Mouse (Mus musculus): ENCODE measurements at regions not wholly inside any gene's neighbourhood (a gene's known extent, or its start where the extent isn't known, plus 50 kb on each side); places are given as distances from the start of the nearest gene placed in this dataset.

DNA sequence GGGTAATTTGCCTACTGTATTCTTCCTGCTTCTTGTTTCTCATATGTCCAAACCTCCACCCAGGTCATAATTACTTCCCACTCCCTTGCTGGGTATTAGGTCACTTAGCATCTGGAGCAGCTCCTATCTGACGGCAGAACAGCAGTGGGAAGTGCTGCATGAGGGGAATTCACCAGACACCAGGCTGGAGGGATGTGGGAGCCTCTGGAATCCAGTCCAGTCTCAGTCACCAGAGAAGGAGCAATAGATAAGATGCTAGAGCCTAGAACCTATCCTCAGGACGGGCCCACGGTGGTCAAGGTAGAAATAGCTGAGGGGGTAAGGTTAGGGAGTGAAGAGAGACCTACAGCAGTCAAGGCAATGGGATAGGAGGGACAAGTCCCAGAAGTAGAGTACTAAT is 277.1 kb downstream of the Tns1 start:
- no peak for ATAC-seq (ENCODE audit: extremely low read depth, insufficient number of reproducible peaks, low FRiP score, poor library complexity, severe bottlenecking)
- peaks cover 2% of the 10 kb centered on the region; the same call in 1 of the 2 replicates for H3K27me3 ChIP-seq (ENCODE audit: insufficient read depth, low read length)
- no peaks in the 10 kb centered on the region for H3K9me3 ChIP-seq (replicated peaks)
- no peaks in the 10 kb centered on the region for H3K4me1 ChIP-seq (ENCODE audit: insufficient read depth, low read depth, low read length)
- no peak overlapping the region for H3K4me3 ChIP-seq (ENCODE audit: low read depth, low read length)
- no peak for DNase-seq (ENCODE audit: low spot score)
- no peaks in the 10 kb centered on the region for H3K36me3 ChIP-seq (replicated peaks)
- TF ChIP-seq POLR2AphosphoS5 (IDR thresholded peaks at IDR 0.05; ENCODE audit: insufficient replicate concordance, low read depth, low read length) = no peak
- no peak for TF ChIP-seq GATA1 (IDR thresholded peaks at IDR 0.05; ENCODE audit: borderline replicate concordance, low read length)
- TF ChIP-seq CTCF (IDR thresholded peaks at IDR 0.05; ENCODE audit: low read depth, low read length) = no peak
- no peak for TF ChIP-seq GATA2 (IDR thresholded peaks at IDR 0.05; ENCODE audit: borderline replicate concordance, low read depth, low read length)
- TF ChIP-seq TAL1 (conservative IDR thresholded peaks at IDR 0.05; ENCODE audit: low read depth, low read length) = no peak

DNA sequence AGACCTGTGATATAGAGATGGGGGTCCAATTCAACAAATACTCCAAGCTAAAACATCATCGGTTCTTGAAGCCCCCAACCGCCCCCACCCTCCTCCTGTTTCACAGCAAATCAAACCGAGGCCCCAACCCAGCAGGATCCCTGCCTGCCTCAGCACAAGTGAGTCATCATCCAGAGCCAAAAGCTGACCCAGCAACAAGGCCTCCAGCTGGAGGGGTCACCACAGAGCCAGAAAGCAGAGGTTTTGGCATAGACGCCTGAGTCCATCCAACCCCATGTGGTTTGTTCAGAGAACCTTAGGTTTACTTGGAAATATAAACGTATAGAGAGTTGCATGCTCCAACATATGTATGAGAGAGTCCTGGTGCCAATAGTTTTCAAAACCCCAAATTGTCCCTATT is 279.1 kb downstream of the Tns1 start:
- TF ChIP-seq TAL1 (conservative IDR thresholded peaks at IDR 0.05; ENCODE audit: low read depth, low read length) (no peak), GATA2 (IDR thresholded peaks at IDR 0.05; ENCODE audit: borderline replicate concordance, low read depth, low read length) (no peak), GATA1 (IDR thresholded peaks at IDR 0.05; ENCODE audit: borderline replicate concordance, low read length) (no peak), CTCF (IDR thresholded peaks at IDR 0.05; ENCODE audit: low read depth, low read length) (no peak), POLR2AphosphoS5 (IDR thresholded peaks at IDR 0.05; ENCODE audit: insufficient replicate concordance, low read depth, low read length) (no peak)
- Histone ChIP-seq H3K36me3 (replicated peaks) (no peaks in the 10 kb centered on the region), H3K27me3 (ENCODE audit: insufficient read depth, low read length) (peaks cover 2% of the 10 kb centered on the region; the same call in 1 of the 2 replicates), H3K4me3 (ENCODE audit: low read depth, low read length) (no peak overlapping the region), H3K9me3 (replicated peaks) (no peaks in the 10 kb centered on the region), H3K4me1 (ENCODE audit: insufficient read depth, low read depth, low read length) (no peaks in the 10 kb centered on the region)
- DNase-seq (ENCODE audit: low spot score) (no peak), ATAC-seq (ENCODE audit: extremely low read depth, insufficient number of reproducible peaks, low FRiP score, poor library complexity, severe bottlenecking) (no peak)

DNA sequence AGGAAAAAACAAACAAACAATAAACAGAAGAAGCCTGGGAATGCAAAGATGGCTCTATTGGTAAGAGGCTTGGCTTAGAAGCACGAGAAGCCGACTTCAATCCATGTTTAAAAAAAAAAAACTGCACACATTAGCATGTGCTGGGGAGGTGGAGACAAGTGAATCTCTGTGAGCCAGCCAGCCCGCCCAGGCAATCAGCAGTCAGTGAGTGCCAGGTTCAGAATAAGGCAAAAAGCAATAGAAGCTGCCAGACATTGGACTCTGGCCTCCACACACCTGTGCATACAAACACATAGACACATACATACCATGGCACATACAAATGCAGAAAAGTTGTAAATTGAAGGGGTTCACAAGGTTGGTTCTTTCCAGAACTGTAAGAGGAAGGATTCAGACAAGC is 279.7 kb downstream of the Tns1 start:
- ATAC-seq (ENCODE audit: extremely low read depth, insufficient number of reproducible peaks, low FRiP score, poor library complexity, severe bottlenecking) (no peak), DNase-seq (ENCODE audit: low spot score) (no peak)
- no peaks in the 10 kb centered on the region for H3K9me3 ChIP-seq (replicated peaks)
- peaks cover 2% of the 10 kb centered on the region; the same call in 1 of the 2 replicates for H3K27me3 ChIP-seq (ENCODE audit: insufficient read depth, low read length)
- no peaks in the 10 kb centered on the region for H3K4me1 ChIP-seq (ENCODE audit: insufficient read depth, low read depth, low read length)
- no peak overlapping the region for H3K4me3 ChIP-seq (ENCODE audit: low read depth, low read length)
- H3K36me3 ChIP-seq (replicated peaks) = no peaks in the 10 kb centered on the region
- TF ChIP-seq POLR2AphosphoS5 (IDR thresholded peaks at IDR 0.05; ENCODE audit: insufficient replicate concordance, low read depth, low read length) = no peak
- TF ChIP-seq TAL1 (conservative IDR thresholded peaks at IDR 0.05; ENCODE audit: low read depth, low read length) = no peak
- no peak for TF ChIP-seq GATA2 (IDR thresholded peaks at IDR 0.05; ENCODE audit: borderline replicate concordance, low read depth, low read length)
- no peak for TF ChIP-seq CTCF (IDR thresholded peaks at IDR 0.05; ENCODE audit: low read depth, low read length)
- TF ChIP-seq GATA1 (IDR thresholded peaks at IDR 0.05; ENCODE audit: borderline replicate concordance, low read length) = no peak

DNA sequence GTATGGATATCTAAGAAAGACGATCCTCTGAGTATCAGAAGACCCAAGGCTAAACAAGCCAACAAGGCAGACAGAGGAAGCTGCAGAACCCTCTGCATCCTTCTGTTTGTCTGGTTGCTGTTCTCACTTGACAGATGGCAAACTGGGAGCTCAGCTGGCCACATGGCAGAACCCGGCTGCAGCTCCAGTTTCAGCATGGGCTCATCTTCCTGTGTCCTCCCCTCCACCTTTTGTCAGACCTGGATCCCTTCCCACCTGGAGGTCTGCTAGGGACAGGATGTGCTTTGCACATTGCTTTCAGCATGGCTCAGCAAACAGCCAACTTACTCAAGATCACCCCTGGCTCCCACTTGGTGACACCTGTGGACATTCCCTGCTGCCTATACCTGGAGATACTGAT is 284.9 kb downstream of the Tns1 start:
- DNase-seq (ENCODE audit: low spot score) = no peak
- Histone ChIP-seq H3K9me3 (replicated peaks) (no peaks in the 10 kb centered on the region), H3K4me3 (ENCODE audit: low read depth, low read length) (no peak overlapping the region), H3K36me3 (replicated peaks) (no peaks in the 10 kb centered on the region), H3K4me1 (ENCODE audit: insufficient read depth, low read depth, low read length) (no peaks in the 10 kb centered on the region), H3K27me3 (ENCODE audit: insufficient read depth, low read length) (no peaks in the 10 kb centered on the region; the same call in 1 of the 2 replicates)
- no peak for TF ChIP-seq GATA2 (IDR thresholded peaks at IDR 0.05; ENCODE audit: borderline replicate concordance, low read depth, low read length)
- no peak for TF ChIP-seq GATA1 (IDR thresholded peaks at IDR 0.05; ENCODE audit: borderline replicate concordance, low read length)
- no peak for TF ChIP-seq POLR2AphosphoS5 (IDR thresholded peaks at IDR 0.05; ENCODE audit: insufficient replicate concordance, low read depth, low read length)
- TF ChIP-seq CTCF (IDR thresholded peaks at IDR 0.05; ENCODE audit: low read depth, low read length) = no peak
- TF ChIP-seq TAL1 (conservative IDR thresholded peaks at IDR 0.05; ENCODE audit: low read depth, low read length) = no peak
- no peak for ATAC-seq (ENCODE audit: extremely low read depth, insufficient number of reproducible peaks, low FRiP score, poor library complexity, severe bottlenecking)

DNA sequence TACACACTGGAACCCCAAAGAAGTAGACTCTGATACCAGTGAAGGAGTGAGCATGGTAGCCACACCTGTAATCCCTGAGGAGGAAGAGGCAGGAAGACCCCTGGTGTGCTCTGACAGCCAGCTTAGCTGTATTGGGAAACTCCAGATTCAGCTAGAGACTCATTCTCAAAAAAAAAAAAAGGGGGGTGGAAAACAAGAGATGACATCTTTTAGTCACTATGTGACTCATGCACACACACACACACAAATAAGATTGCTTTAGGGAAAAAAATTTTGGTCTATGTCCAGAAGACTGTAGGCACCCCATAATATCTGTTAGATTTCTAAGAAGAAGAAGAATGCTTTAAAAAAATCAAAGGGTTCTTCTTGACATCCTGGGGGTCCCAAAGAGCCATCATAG is 287.6 kb downstream of the Tns1 start:
- DNase-seq (ENCODE audit: low spot score) (no peak), ATAC-seq (ENCODE audit: extremely low read depth, insufficient number of reproducible peaks, low FRiP score, poor library complexity, severe bottlenecking) (no peak)
- no peaks in the 10 kb centered on the region; the same call in 1 of the 2 replicates for H3K27me3 ChIP-seq (ENCODE audit: insufficient read depth, low read length)
- no peaks in the 10 kb centered on the region for H3K9me3 ChIP-seq (replicated peaks)
- no peak overlapping the region for H3K4me3 ChIP-seq (ENCODE audit: low read depth, low read length)
- no peak for TF ChIP-seq POLR2AphosphoS5 (IDR thresholded peaks at IDR 0.05; ENCODE audit: insufficient replicate concordance, low read depth, low read length)
- TF ChIP-seq CTCF (IDR thresholded peaks at IDR 0.05; ENCODE audit: low read depth, low read length) = no peak
- TF ChIP-seq GATA1 (IDR thresholded peaks at IDR 0.05; ENCODE audit: borderline replicate concordance, low read length) = no peak
- H3K36me3 ChIP-seq (replicated peaks) = no peaks in the 10 kb centered on the region
- no peaks in the 10 kb centered on the region for H3K4me1 ChIP-seq (ENCODE audit: insufficient read depth, low read depth, low read length)

DNA sequence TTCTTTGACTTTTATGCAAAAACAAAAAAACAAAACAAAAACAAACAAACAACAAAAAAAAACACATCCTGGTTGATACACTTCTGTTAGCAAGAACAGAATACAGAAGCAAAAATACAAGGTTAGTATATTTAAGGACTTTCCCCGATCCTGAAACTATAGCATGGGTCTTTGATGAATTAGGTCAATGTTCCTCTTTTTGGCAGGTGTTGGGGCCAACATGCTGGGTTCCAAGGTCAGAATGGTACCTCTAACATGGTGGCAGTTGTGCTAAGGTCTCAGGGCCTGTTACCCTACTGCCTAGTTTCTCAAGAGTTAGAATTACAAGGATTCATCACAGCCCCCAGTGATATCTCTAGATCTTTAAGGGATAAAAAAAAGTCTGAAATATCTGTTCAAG is 289.7 kb downstream of the Tns1 start:
- TF ChIP-seq CTCF (IDR thresholded peaks at IDR 0.05; ENCODE audit: low read depth, low read length) (no peak), GATA2 (IDR thresholded peaks at IDR 0.05; ENCODE audit: borderline replicate concordance, low read depth, low read length) (no peak), POLR2AphosphoS5 (IDR thresholded peaks at IDR 0.05; ENCODE audit: insufficient replicate concordance, low read depth, low read length) (no peak), TAL1 (conservative IDR thresholded peaks at IDR 0.05; ENCODE audit: low read depth, low read length) (no peak), GATA1 (IDR thresholded peaks at IDR 0.05; ENCODE audit: borderline replicate concordance, low read length) (no peak)
- Histone ChIP-seq H3K9me3 (replicated peaks) (no peaks in the 10 kb centered on the region), H3K36me3 (replicated peaks) (no peaks in the 10 kb centered on the region), H3K27me3 (ENCODE audit: insufficient read depth, low read length) (no peaks in the 10 kb centered on the region; the same call in 1 of the 2 replicates), H3K4me1 (ENCODE audit: insufficient read depth, low read depth, low read length) (no peaks in the 10 kb centered on the region), H3K4me3 (ENCODE audit: low read depth, low read length) (no peak overlapping the region)
- ATAC-seq (ENCODE audit: extremely low read depth, insufficient number of reproducible peaks, low FRiP score, poor library complexity, severe bottlenecking) (no peak), DNase-seq (ENCODE audit: low spot score) (no peak)
